Mouse (Mus musculus): ENCODE measurements around the gene Cracr2a. TPM values are rescaled to one million over a fixed set of nuclear protein-coding genes. Genes with fewer than 3 reads are reported as not detected.

The Cracr2a gene
- total RNA-seq, 2 experiments from 2014 or later: 0.69 to 1.0 TPM

DNA sequence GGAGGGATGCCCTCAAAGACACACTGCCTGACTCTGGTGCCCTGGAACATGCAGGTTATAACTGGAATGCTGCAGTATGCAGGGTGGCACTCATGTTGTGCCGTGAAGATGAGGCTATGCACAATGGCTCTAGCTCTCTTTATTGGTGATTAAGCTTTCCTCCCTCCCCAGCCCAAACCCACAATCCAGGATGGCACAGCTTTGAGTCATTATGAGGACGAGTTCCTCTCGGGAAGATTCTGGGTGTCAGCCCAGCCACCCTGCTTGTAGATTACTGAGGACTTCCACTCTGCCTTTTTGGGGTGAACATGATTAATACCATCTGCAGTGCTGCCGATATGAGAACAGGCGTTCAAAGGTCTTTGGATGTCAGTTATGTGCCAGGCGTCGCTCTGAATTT is 132.5 kb downstream of the Cracr2a start:
- no peak for DNase-seq

GRCm38 (mm10) chr6:127701036-127701783 is 140.1 kb downstream of the Cracr2a start:
- no peak for DNase-seq

DNA sequence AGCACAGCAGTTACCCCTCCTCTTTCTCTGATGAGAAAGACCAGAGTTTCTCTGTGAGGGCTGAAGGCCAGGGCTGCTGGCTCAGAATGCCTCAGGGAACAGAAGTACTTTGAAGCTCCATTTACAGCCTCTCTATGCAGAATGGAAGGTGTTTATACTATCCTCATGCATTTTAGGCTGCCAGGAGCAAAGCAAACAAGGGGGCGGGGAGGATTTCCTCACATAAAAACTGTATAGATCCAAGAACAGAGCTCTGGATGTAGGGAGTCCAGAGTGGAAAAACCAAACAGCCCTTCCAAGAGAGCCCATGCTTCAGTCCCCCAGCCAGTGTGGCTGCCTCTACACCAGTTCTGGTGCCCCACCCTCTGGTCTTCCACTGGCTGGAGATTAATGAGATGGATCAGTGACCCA is 147.1 kb downstream of the Cracr2a start:
- no peak for DNase-seq

- DNase-seq: no peak
Observed at GRCm38 (mm10) chr6:127714906-127715305, 153.8 kb downstream of the Cracr2a start.

DNA sequence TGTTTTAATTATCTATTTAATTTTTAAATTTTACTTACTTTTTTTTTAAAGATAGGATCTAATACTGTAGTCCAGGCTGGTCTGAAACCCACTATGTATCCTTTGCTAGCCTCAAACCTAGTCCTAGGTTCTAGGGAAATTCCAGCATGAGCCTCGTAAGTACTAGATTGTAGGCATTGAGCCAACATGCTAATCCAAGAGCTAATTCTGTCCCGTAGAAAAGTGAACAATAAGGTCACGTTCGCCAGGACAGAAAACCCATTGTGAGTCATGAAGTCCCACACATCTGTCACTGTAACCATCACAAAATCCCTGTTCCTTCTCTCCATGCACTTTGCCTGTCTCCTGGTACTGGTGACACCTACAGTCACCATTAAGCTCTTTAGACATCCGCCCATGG is 154.3 kb downstream of the Cracr2a start:
- DNase-seq: peak in 1 of 2 experiments; percentile 8

GRCm38 (mm10) chr6:127717239-127718137 is 156.3 kb downstream of the Cracr2a start:
- DNase-seq: no peak

DNA sequence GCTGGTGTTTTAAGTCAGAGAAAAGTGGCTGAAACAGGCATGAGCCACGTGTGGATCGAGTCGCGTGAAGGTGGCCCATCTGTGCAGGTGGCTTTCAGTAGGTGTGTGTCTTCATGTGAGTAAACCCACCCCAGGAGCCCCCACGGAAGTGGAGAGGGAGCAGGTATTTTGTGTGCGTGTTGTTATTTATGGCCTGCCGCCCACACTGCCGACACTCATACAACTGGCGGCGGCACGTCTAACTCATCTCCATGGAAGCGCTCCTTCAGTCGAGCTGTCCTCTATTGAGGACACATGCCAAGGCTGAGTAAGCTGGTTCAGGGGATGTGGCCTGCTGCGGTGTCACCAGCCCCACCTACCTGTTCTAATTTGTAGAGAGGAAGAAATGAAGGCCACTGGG is 158.7 kb downstream of the Cracr2a start:
- no peak for DNase-seq

DNA sequence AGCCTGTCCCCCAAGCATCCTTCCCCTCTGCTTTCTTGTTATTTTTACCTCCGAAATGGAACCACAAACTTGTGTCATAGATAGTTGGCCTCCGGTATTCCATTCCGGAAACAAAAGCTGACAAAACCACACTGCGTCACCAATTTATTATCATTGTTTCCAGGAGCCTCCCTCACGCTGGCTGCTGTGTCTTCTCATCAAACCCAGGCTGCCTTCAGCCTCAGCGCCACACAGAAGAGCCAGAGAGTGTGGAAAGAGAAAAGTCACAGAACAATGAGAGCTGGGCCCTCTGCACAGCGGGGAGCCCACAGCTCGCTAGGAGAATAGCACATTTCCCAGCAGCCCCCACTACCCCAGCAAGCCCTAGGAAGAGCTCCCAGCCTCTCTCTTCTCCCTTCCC is 162.0 kb downstream of the Cracr2a start:
- DNase-seq: no peak

Other genes starting within 250 kb of the Cracr2a start
- 1 to 10 TPM; 8.7 to 9.7 TPM for gene Parp11, start 114.5 kb upstream of the Cracr2a start, total RNA-seq (2021)
- not detected for gene Prmt8, start 208.1 kb downstream of the Cracr2a start, total RNA-seq (2021)